Mouse (Mus musculus): ENCODE measurements around the gene Nudc. TPM values are rescaled to one million over a fixed set of nuclear protein-coding genes. Genes with fewer than 3 reads are reported as not detected.
A peak's percentile ranks its signal among the peaks of the same experiment; 100 is the strongest.

Nudc gene
- total RNA-seq (2014; rRNA removed) (94.8 and 109 TPM in 2 replicates), polyA plus RNA-seq (2015; fragmentation: Nextera tagmentation; extraction: Ambion mirVana) (227 and 262 TPM in 2 replicates)

- H3K36me3 ChIP-seq (ENCODE audit: insufficient read depth, low read length): peaks cover 8% of the 10 kb centered on the region; the same call in 1 of the 2 replicates
- WGBS: 1% methylated on average over 55 of the region's 77 CpGs
- ATAC-seq (ENCODE audit: low FRiP score) (peak; percentile 98), DNase-seq (ENCODE audit: low spot score) (peak; percentile 98)
- H3K4me1 ChIP-seq (ENCODE audit: insufficient read depth, low read length): no peaks in the 10 kb centered on the region
- H3K9ac ChIP-seq (replicated peaks; ENCODE audit: low read length, poor library complexity, severe bottlenecking): peak within 1 kb of the TSS; percentile 57
- H3K27me3 ChIP-seq (ENCODE audit: insufficient read depth, low read length): no peaks in the 10 kb centered on the region
- peak within 1 kb of the TSS; percentile 55 for H3K4me2 ChIP-seq (ENCODE audit: low read depth, low read length, poor library complexity, severe bottlenecking)
- peak within 1 kb of the TSS; percentile 81 for H3K4me3 ChIP-seq (ENCODE audit: low read depth, low read length)
- TF ChIP-seq CTCF (IDR thresholded peaks at IDR 0.05): no peak
- no peaks in the 10 kb centered on the region for H3K9me3 ChIP-seq (ENCODE audit: low read length)
- H3K27ac ChIP-seq (ENCODE audit: low read depth, low read length): peak within 1 kb of the TSS; percentile 80
Observed at GRCm38 (mm10) chr4:133545272-133546231, at the start of gene Nudc. Gene Nudc, minus strand, starts transcription at chr4:133545996.

DNA sequence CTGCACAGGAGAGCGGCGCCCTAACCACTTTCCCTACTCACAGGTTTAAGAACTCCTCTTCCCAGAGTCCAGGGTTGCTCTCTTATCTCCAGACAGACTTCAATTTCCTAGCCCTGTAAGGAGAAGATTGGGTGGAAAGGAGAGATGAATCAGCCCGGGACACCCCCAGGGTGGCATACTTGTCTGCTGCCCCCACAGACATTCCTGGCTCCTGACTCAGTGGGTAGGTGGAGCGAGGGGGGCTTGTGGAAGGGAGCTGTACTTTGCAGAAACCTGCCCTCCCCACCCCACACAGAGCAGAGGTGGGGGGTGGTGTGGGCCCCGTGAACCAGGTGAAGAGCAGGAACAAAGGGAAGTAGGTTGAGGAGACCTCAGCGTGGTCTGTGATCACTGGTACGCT lies 49.7 kb upstream of the Nudc start:
- H3K4me2 ChIP-seq (ENCODE audit: low read depth, low read length, poor library complexity, severe bottlenecking): no peak overlapping the region
- no peak for DNase-seq (ENCODE audit: low spot score)
- H3K36me3 ChIP-seq (ENCODE audit: insufficient read depth, low read length): peaks cover 6% of the 10 kb centered on the region
- H3K4me3 ChIP-seq (ENCODE audit: low read depth, low read length): no peak overlapping the region
- no peak for TF ChIP-seq CTCF (IDR thresholded peaks at IDR 0.05)
- H3K27ac ChIP-seq (ENCODE audit: low read depth, low read length): no peak overlapping the region
- H3K4me1 ChIP-seq (ENCODE audit: insufficient read depth, low read length): no peaks in the 10 kb centered on the region
- no peak overlapping the region for H3K9ac ChIP-seq (replicated peaks; ENCODE audit: low read length, poor library complexity, severe bottlenecking)
- no peaks in the 10 kb centered on the region for H3K9me3 ChIP-seq (ENCODE audit: low read length)
- ATAC-seq (ENCODE audit: low FRiP score): no peak
- peaks cover 22% of the 10 kb centered on the region for H3K27me3 ChIP-seq (ENCODE audit: insufficient read depth, low read length)
- 74% methylated on average over 7 of the region's 7 CpGs for WGBS

GRCm38 (mm10) chr4:133592570-133592969 lies 46.8 kb upstream of the Nudc start:
- no peaks in the 10 kb centered on the region for H3K27me3 ChIP-seq (ENCODE audit: insufficient read depth, low read length)
- H3K4me2 ChIP-seq (ENCODE audit: low read depth, low read length, poor library complexity, severe bottlenecking): no peak overlapping the region
- 32% methylated on average over 7 of the region's 7 CpGs for WGBS
- H3K9ac ChIP-seq (replicated peaks; ENCODE audit: low read length, poor library complexity, severe bottlenecking): no peak overlapping the region
- ATAC-seq (ENCODE audit: low FRiP score) (no peak), DNase-seq (ENCODE audit: low spot score) (peak; percentile 73)
- H3K4me3 ChIP-seq (ENCODE audit: low read depth, low read length): no peak overlapping the region
- no peaks in the 10 kb centered on the region for H3K9me3 ChIP-seq (ENCODE audit: low read length)
- no peaks in the 10 kb centered on the region for H3K4me1 ChIP-seq (ENCODE audit: insufficient read depth, low read length)
- peak; percentile 93 for TF ChIP-seq CTCF (IDR thresholded peaks at IDR 0.05)
- H3K27ac ChIP-seq (ENCODE audit: low read depth, low read length): no peak overlapping the region
- H3K36me3 ChIP-seq (ENCODE audit: insufficient read depth, low read length): peaks cover 28% of the 10 kb centered on the region

GRCm38 (mm10) chr4:133584059-133584951 lies 38.5 kb upstream of the Nudc start, which contains the start of gene Gpn2:
Gene Gpn2, plus strand, starts transcription at chr4:133584362.
- no peak for TF ChIP-seq CTCF (IDR thresholded peaks at IDR 0.05)
- H3K36me3 ChIP-seq (ENCODE audit: insufficient read depth, low read length): peaks cover 48% of the 10 kb centered on the region

GRCm38 (mm10) chr4:133583690-133584058 lies 37.9 kb upstream of the Nudc start:
- Histone ChIP-seq H3K27me3 (ENCODE audit: insufficient read depth, low read length) (no peaks in the 10 kb centered on the region), H3K4me2 (ENCODE audit: low read depth, low read length, poor library complexity, severe bottlenecking) (peak overlapping the region; percentile 100), H3K9ac (replicated peaks; ENCODE audit: low read length, poor library complexity, severe bottlenecking) (peak overlapping the region; percentile 83), H3K4me3 (ENCODE audit: low read depth, low read length) (peak overlapping the region; percentile 60), H3K4me1 (ENCODE audit: insufficient read depth, low read length) (no peaks in the 10 kb centered on the region; the same call in 1 of the 2 replicates), H3K9me3 (ENCODE audit: low read length) (no peaks in the 10 kb centered on the region), H3K27ac (ENCODE audit: low read depth, low read length) (peak overlapping the region; percentile 92), H3K36me3 (ENCODE audit: insufficient read depth, low read length) (peaks cover 52% of the 10 kb centered on the region)
- no peak for DNase-seq (ENCODE audit: low spot score)
- 57% methylated on average over 6 of the region's 6 CpGs for WGBS
- no peak for TF ChIP-seq CTCF (IDR thresholded peaks at IDR 0.05)
- ATAC-seq (ENCODE audit: low FRiP score): peak; percentile 41; the same call in 1 of the 2 replicates

More at GRCm38 (mm10) chr4:133584059-133584951, 38.5 kb upstream of the Nudc start, which contains the start of gene Gpn2:
- Histone ChIP-seq H3K9me3 (ENCODE audit: low read length) (no peaks in the 10 kb centered on the region), H3K4me2 (ENCODE audit: low read depth, low read length, poor library complexity, severe bottlenecking) (peak within 1 kb of the TSS; percentile 100), H3K9ac (replicated peaks; ENCODE audit: low read length, poor library complexity, severe bottlenecking) (peak within 1 kb of the TSS; percentile 83), H3K4me1 (ENCODE audit: insufficient read depth, low read length) (no peaks in the 10 kb centered on the region; the same call in 1 of the 2 replicates), H3K4me3 (ENCODE audit: low read depth, low read length) (peak within 1 kb of the TSS; percentile 60), H3K27me3 (ENCODE audit: insufficient read depth, low read length) (no peaks in the 10 kb centered on the region), H3K27ac (ENCODE audit: low read depth, low read length) (peak within 1 kb of the TSS; percentile 92)
- ATAC-seq (ENCODE audit: low FRiP score) (peak; percentile 91), DNase-seq (ENCODE audit: low spot score) (peak; percentile 89)
- 2% methylated on average over 64 of the region's 65 CpGs for WGBS
